Mouse (Mus musculus) lung, adult 2 months (tissue): Measurements from ENCODE around the gene Usp45. TPM values are rescaled to one million over a fixed set of nuclear protein-coding genes. Genes with fewer than 3 reads are reported as not detected.
"Not testable (repeated sequence)": the region's sequence is repeated elsewhere in the genome, so short reads cannot be mapped to it uniquely, and the experiment has no call there.

Experiments
- DNase-seq: peaks from one replicate; pipeline ENCODE4 v3.0.0; 2022
- H3K4me1 ChIP-seq: fragments of 200-500 bp; 2 replicates; pipeline ENCODE4 v1.6.1; 2011; ENCODE audit warnings: low read length; ENCODE audit not compliant: control insufficient read depth, insufficient read depth
- H3K4me3 ChIP-seq: fragments of 200-500 bp; replicated peaks from 2 replicates; pipeline ENCODE3; 2011; ENCODE audit warnings: low read depth, mild to moderate bottlenecking, control low read depth, low read length; ENCODE audit errors: extremely low read depth
- CTCF ChIP-seq: fragments of 200-500 bp; IDR thresholded peaks from 2 replicates; pipeline ENCODE4 v1.5.1; 2011; ENCODE audit warnings: mild to moderate bottlenecking, low read length, control low read depth; ENCODE audit not compliant: insufficient read depth
- POLR2A ChIP-seq: fragments of 200-500 bp; IDR thresholded peaks from 2 replicates; pipeline ENCODE4 v1.6.1; 2011; ENCODE audit warnings: low read depth, mild to moderate bottlenecking, control low read depth, low read length, borderline replicate concordance; ENCODE audit errors: extremely low read depth
- WGBS: fragments of 180-500 bp; shearing (Covaris S2); methylation state at CpG from one replicate; pipeline ENCODE4 v1.1.7; 2018; 5-methylcytosine and 5-hydroxymethylcytosine counted together
- polyA plus RNA-seq: library from polyadenylated mRNA; depleted of rRNA; stranded (reverse); fragments of >200 nt; gene quantifications from 2 replicates; pipeline ENCODE4 v1.2.3, GENCODE M21; 2012; rRNA removed

Gene Usp45
- polyA plus RNA-seq = 3.5 and 3.9 TPM in 2 replicates

- Histone ChIP-seq H3K4me1 (peaks cover 5% of the 10 kb centered on the region; the same call in 1 of the 2 replicates), H3K4me3 (peak within 1 kb of the TSS; percentile 100)
- TF ChIP-seq POLR2A (no peak), CTCF (peak; percentile 64)
- DNase-seq = peak; percentile 70
- 1% methylated on average over 17 of the region's 17 CpGs for WGBS
Measured at GRCm38 (mm10) chr4:21766863-21767304, at the start of gene Usp45, which contains the start of gene Tstd3. TSS of gene Usp45 (plus strand) at chr4:21767156. TSS of gene Tstd3 (minus strand) at chr4:21767212.

- Histone ChIP-seq H3K4me1 (no peaks in the 10 kb centered on the region), H3K4me3 (no peak overlapping the region)
- no peak for DNase-seq
- 56% methylated on average over 7 of the region's 7 CpGs for WGBS
- no peak for TF ChIP-seq POLR2A
- no peak for TF ChIP-seq CTCF
Measured at GRCm38 (mm10) chr4:21722752-21723334, 44.1 kb upstream of the Usp45 start.

GRCm38 (mm10) chr4:21726912-21727614 is 39.9 kb upstream of the Usp45 start:
- peak; percentile 8 for DNase-seq
- WGBS = 1% methylated on average over 22 of the region's 22 CpGs
- TF ChIP-seq CTCF (peak; percentile 41; the same call in 1 of the 2 replicates), POLR2A (no peak)
- H3K4me3 ChIP-seq = peak overlapping the region; percentile 93
- H3K4me1 ChIP-seq = no peaks in the 10 kb centered on the region

- DNase-seq = peak; percentile 89
- peak within 1 kb of the TSS; percentile 93 for H3K4me3 ChIP-seq
- TF ChIP-seq CTCF (no peak), POLR2A (peak; percentile 88)
- no peaks in the 10 kb centered on the region for H3K4me1 ChIP-seq
- WGBS = under 1% methylated on average over 37 of the region's 37 CpGs
Measured at GRCm38 (mm10) chr4:21727615-21728165, 39.3 kb upstream of the Usp45 start, which contains the start of gene Ccnc. TSS of gene Ccnc (plus strand) at chr4:21727701.

GRCm38 (mm10) chr4:21739169-21739568 is 27.8 kb upstream of the Usp45 start:
- Histone ChIP-seq H3K4me1 (no peaks in the 10 kb centered on the region), H3K4me3 (no peak overlapping the region)
- no peak for TF ChIP-seq POLR2A
- no peak for TF ChIP-seq CTCF
- 59% methylated on average over 4 of the region's 4 CpGs for WGBS
- DNase-seq = no peak

GRCm38 (mm10) chr4:21744142-21744541 is 22.8 kb upstream of the Usp45 start:
- not testable (repeated sequence) for DNase-seq, H3K4me1 ChIP-seq, H3K4me3 ChIP-seq
- WGBS = 98% methylated on average over 8 of the region's 8 CpGs

GRCm38 (mm10) chr4:21745723-21746122 is 21.2 kb upstream of the Usp45 start:
- no peak for DNase-seq
- WGBS = 55% methylated on average over 5 of the region's 5 CpGs
- TF ChIP-seq CTCF (no peak), POLR2A (no peak)
- Histone ChIP-seq H3K4me3 (no peak overlapping the region), H3K4me1 (no peaks in the 10 kb centered on the region)

- TF ChIP-seq POLR2A (no peak), CTCF (no peak)
- 47% methylated on average over 4 of the region's 4 CpGs for WGBS
- no peak for DNase-seq
- Histone ChIP-seq H3K4me3 (no peak overlapping the region), H3K4me1 (no peaks in the 10 kb centered on the region; the same call in 1 of the 2 replicates)
Measured at GRCm38 (mm10) chr4:21755123-21755789, 11.7 kb upstream of the Usp45 start.

GRCm38 (mm10) chr4:21758860-21759259 is 8.1 kb upstream of the Usp45 start:
- no peak for DNase-seq
- TF ChIP-seq POLR2A (no peak), CTCF (no peak)
- 52% methylated on average over 1 of the region's 1 CpGs for WGBS
- Histone ChIP-seq H3K4me1 (no peaks in the 10 kb centered on the region; the same call in 1 of the 2 replicates), H3K4me3 (no peak overlapping the region)
